Mouse (Mus musculus) bone marrow macrophage, adult 2 months (primary cell): ENCODE data around the gene Galk1.

Source experiments
- CTCF ChIP-seq: IDR thresholded peaks from 2 replicates; pipeline ENCODE4 v1.5.1; 2012; ENCODE audit warnings: low read depth, mild to moderate bottlenecking, low read length, moderate library complexity
- POLR2A ChIP-seq: IDR thresholded peaks from 2 replicates; pipeline ENCODE4 v1.6.1; 2012; ENCODE audit warnings: mild to moderate bottlenecking, low read depth, low read length, borderline replicate concordance

DNA sequence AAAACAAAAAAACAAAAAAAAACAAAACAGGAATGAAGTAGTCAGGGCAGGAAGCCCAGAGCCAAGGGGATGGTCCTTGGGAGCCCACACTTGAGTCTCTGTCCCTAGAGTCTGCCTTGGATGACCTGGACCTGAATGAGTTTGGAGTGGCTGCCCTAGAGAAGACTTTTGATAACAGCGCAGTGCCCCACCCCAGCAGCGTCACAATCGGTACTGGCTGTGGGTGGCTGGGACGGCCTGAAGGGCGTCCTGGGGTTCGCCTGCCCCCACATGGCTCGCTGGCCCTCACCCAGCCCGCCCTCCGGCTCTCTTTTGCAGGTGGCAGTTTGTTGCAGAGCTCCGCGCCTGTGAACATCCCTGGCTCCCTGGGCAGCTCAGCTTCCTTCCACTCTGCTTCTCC, 43.4 kb upstream of the Galk1 start:
- TF ChIP-seq CTCF (no peak), POLR2A (no peak)
